In the genomic region with DNA sequence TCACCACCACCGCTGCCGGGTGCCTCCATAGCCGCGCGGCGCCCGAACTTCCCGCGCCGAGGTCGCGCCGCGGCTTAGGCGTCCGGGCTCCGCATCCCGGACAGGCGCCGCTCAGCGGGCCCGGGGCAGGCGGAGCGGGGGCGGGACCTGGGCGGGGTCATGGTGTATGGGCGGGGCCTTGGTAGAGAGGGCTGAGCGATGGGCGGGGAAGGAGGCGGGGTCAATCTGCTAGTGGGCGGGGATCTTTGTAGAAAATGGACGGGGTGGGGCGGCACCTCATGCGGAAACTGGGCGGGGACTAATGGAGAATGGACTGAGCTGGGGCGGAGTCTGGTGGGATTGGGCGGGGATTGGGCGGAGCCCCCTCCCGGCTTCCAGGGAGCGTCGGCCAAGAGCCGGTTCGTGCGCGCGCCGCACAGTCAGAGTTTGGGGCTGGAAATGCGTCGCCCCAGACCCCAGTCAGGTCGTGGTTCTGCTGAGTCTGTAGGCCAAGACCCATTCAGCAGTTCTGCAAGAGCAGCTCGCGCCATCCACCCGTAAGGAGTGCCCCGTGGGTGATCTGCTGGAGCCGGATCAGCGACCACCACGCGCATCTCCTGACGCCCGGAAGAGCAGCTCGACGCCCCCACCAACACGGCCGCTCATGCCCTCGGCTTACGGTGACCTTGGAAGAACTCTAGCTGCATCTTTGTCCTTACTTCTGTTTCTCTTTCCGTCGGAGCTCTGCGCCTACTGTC, we compare ENCODE assay signal across 8 mouse cellular contexts. TPM values are rescaled to one million over a fixed set of nuclear protein-coding genes. Genes with fewer than 3 reads are reported as not detected.
DNase-seq lines count a peak whose midpoint lies in the region; ATAC-seq lines count a peak whose summit lies in the region.

Prex1 (minus strand) TSS at position 143 of the 737 bp plus-strand sequence.

- peak within 1 kb of the TSS; percentile 79 for H3K27ac ChIP-seq in hindbrain, embryonic 13.5 days

- ATAC-seq in hindbrain, embryonic 13.5 days (ENCODE audit: low FRiP score), result peak; percentile 88

- peak; percentile 97 for DNase-seq in T-cell, adult 2 months (ENCODE audit: low spot score)
- DNase-seq in cerebellum, postnatal 36 days, result peak; percentile 86 to 91
- DNase-seq in frontal cortex, postnatal 25 days (ENCODE audit: low spot score in 2 of 2), result peak; percentile 82 to 91
- DNase-seq in layer of hippocampus, postnatal 14 days (ENCODE audit: low spot score in 2 of 2), result peak; percentile 94 to 98
- DNase-seq in lung, postnatal 10 days, result peak; percentile 98
- peak; percentile 99 for DNase-seq in ovary, postnatal 14 days (ENCODE audit: low spot score)
- peak; percentile 97 to 100 for DNase-seq in thymus, postnatal 10 days (ENCODE audit: low spot score in 2 of 2)

- H3K4me3 ChIP-seq in hindbrain, embryonic 13.5 days, result peak within 1 kb of the TSS; percentile 58

- no peaks in the 10 kb centered on the region for H3K9me3 ChIP-seq in hindbrain, embryonic 13.5 days

- no peaks in the 10 kb centered on the region for H3K36me3 ChIP-seq in hindbrain, embryonic 13.5 days

- H3K27me3 ChIP-seq in hindbrain, embryonic 13.5 days, result no peaks in the 10 kb centered on the region

- H3K9ac ChIP-seq in hindbrain, embryonic 13.5 days, result peak within 1 kb of the TSS; percentile 78

- peak within 1 kb of the TSS; percentile 63 for H3K4me2 ChIP-seq in hindbrain, embryonic 13.5 days

- WGBS in hindbrain, embryonic 13.5 days, result 1% methylated on average over 52 of the region's 69 CpGs

- H3K4me1 ChIP-seq in hindbrain, embryonic 13.5 days (replicated peaks), result peaks cover 46% of the 10 kb centered on the region

RNA-seq across cellular contexts. Expression of gene Prex1, which starts in this region (rescaled TPM):
- 24.7 and 29.7 TPM in 2 replicates for polyA plus RNA-seq in hindbrain, embryonic 13.5 days (2015; fragmentation: Nextera tagmentation; extraction: Ambion mirVana)
- 10 to 100 TPM; 88.0 to 89.3 TPM for total RNA-seq in layer of hippocampus, postnatal 14 days (2021)

Comparison
In these comparisons a context has a peak if more than half of its experiments do, and no peak if none do; other contexts are left out.
1. Peak in every context shown above with its lines: DNase-seq, ATAC-seq, H3K4me3 ChIP-seq and H3K27ac ChIP-seq.